Mouse (Mus musculus) large intestine, adult 2 months (tissue): ENCODE measurements around the gene Lrrc66. TPM values are rescaled to one million over a fixed set of nuclear protein-coding genes. Genes with fewer than 3 reads are reported as not detected.

ENCODE experiments used
- DNase-seq: peaks from one replicate; pipeline ENCODE4 v3.0.0-alpha.2; 2012; ENCODE audit warnings: low read depth, low spot score
- WGBS: fragments of 180-500 bp; shearing (Covaris S2); methylation state at CpG from one replicate; pipeline ENCODE4 v1.1.7; 2018; 5-methylcytosine and 5-hydroxymethylcytosine counted together
- polyA plus RNA-seq: library from polyadenylated mRNA; depleted of rRNA; stranded (reverse); fragments of >200 nt; gene quantifications from 2 replicates; pipeline ENCODE4 v1.2.3, GENCODE M21; 2012; rRNA removed

Gene Lrrc66
- polyA plus RNA-seq, 1 experiment = 15.2 TPM

DNA sequence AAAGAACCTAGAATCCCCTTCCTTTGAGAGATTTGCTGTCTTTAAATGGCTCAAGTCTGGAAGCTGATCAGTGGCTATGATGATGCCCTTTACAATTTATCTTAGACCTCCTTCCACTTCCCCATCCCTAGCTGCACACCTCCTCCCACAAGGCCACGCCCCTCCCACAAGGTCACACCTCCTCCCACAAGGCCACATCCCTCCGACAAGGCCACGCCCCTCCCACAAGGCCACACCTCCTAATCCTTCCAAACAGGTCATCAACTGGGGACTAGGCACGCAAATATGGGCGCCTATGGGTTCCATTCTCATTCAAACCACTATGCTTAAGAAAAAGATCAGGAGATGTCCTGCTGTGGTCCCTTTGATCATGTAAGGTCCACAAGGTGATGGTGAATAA lies 63.1 kb downstream of the Lrrc66 start:
- 76% methylated on average over 5 of the region's 5 CpGs for WGBS
- no peak for DNase-seq

DNA sequence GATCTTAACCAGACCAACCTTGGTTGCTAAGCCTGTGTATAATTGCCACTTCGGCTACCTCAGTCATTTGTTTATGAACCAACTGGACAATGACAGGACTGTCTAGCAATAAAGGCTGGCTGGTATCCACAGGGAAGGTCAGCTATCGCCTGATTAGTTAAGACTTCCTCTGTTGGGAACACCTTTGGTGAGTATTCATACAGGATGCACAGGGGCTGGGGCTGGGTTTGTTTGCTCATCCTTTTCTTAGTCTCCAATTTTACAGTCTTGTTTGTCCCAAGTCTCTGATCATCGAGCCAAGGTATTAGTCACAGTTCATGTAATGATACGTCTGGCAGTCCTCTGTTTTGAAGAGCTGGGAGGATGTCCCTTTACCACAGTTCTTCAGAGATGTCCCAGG lies 65.4 kb downstream of the Lrrc66 start:
- WGBS = 8% methylated on average over 4 of the region's 4 CpGs
- DNase-seq = peak; percentile 82

DNA sequence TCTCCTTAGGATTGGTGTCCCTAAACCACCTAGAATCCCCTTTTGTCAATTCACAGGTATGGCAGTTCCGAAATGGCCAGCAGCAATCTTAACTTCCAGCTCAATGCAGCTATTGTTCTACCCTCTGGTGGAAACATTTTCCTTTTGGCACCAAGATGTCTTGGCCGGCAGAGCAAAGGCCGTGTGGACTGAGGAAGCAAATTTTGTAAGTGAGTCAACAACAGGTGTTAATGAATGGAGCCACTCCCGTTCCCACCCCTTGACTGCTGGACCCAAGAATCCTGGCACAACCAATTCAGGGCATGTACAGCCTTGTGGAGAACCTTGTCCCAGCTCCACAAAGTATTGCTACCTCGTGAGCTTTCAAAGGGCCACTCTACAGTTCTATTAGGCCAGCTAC lies 66.2 kb downstream of the Lrrc66 start:
- WGBS = 21% methylated on average over 5 of the region's 5 CpGs
- DNase-seq = peak; percentile 89

DNA sequence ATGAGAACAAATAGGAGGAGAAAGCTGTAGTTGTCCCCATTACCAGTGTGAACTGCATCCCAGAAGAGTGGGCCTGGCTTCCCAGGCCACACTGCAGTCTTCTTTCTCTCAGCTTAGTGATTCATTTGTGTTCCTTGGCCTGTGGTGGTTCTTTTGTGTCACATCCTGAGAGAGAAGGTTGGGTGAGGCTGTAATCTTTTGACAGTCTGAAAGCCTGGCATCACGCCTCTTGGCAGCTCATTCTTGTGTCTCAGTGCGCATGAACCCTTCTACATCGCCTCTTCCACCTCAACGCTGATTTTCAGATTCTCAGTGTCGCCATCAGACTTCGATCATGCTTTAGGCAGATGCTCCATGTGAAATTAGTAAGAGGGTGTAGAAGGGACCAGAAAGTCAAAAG lies 68.3 kb downstream of the Lrrc66 start:
- DNase-seq = no peak
- 76% methylated on average over 6 of the region's 6 CpGs for WGBS

DNA sequence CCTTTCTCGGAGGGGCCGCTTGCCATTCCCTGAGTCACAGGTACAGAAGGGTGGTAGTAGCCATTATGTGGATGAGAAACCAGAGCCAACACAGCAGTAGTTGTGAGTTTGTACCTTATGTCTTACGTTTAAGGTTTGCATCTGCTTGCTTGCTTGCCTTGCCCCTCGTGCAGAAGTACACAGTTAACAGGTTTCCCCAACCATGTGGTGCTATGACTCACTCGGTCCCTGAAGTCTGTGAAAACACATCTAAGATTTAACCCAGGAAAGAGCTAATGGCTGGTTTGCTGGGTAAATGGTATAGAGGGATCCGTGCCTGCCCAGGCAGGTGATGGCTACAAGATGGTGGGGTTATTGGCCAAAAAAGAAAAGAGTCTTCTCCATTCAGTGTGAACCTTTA lies 73.6 kb downstream of the Lrrc66 start:
- 88% methylated on average over 6 of the region's 6 CpGs for WGBS
- no peak for DNase-seq

DNA sequence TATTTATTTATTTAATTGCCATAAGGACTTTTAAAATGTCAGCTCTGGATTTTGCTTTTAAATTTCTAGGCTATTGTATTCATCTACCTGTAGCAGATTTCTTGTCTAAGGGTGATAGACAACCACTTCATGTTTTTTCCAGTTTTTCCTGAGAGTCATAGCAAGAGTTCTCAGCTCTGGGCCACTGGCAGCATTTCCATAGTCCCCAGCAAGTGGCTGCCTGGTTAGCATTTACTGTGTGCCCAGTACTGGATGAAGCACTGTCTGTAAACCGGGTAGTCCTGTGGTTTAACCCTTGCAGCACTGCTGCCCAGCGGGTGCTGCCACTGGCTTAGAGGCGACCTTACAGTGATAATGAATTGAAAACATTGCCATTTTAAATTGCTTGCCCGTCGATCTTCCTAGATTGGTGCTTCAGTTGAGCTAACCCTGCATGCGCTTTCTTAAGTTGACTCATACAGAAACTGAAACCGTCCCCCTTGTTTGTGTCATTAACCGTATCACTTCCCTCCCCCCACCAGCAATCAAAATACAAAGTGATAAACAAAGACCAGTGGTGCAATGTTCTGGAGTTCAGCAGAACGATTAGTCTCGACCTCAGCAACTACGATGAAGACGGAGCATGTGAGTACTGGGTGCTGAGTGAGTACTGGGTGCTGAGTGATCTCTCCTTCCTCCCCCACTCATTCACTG lies 75.4 kb downstream of the Lrrc66 start:
- no peak for DNase-seq
- 41% methylated on average over 12 of the region's 12 CpGs for WGBS

Other genes starting within 250 kb of the Lrrc66 start
- 0.32 and 0.36 TPM in 2 replicates for gene Cwh43, start 226.5 kb downstream of the Lrrc66 start, polyA plus RNA-seq
- gene Dcun1d4, start 151.5 kb downstream of the Lrrc66 start, polyA plus RNA-seq = 3.9 and 5.4 TPM in 2 replicates
- gene Sgcb, start 15.3 kb upstream of the Lrrc66 start, polyA plus RNA-seq = 3.0 and 3.5 TPM in 2 replicates
- not detected in 2 replicates for gene Spata18, start 18.9 kb upstream of the Lrrc66 start, polyA plus RNA-seq